Mouse (Mus musculus) myocyte (in vitro differentiated cells): ENCODE measurements around the gene Ift80. TPM values are rescaled to one million over a fixed set of nuclear protein-coding genes. Genes with fewer than 3 reads are reported as not detected.

Experiments used
- H3K27me3 ChIP-seq: one replicate; pipeline ENCODE4 v1.6.1; 2011; ENCODE audit not compliant: control insufficient read depth, insufficient read depth, insufficient read length
- H3K36me3 ChIP-seq: one replicate; pipeline ENCODE4 v1.6.1; 2011; ENCODE audit not compliant: control insufficient read depth, insufficient read depth
- H3K4me2 ChIP-seq: one replicate; pipeline ENCODE4 v1.6.1; 2011; ENCODE audit warnings: low read depth, control low read depth
- H3K4me3 ChIP-seq: one replicate; pipeline ENCODE4 v1.5.1; 2011; ENCODE audit warnings: mild to moderate bottlenecking, control low read depth, moderate library complexity
- H3K79me2 ChIP-seq: one replicate; pipeline ENCODE4 v1.6.1; 2011; ENCODE audit not compliant: control insufficient read depth, insufficient read depth
- H3ac ChIP-seq: one replicate; pipeline ENCODE4 v1.6.1; 2011; ENCODE audit not compliant: control insufficient read depth, insufficient read length
- CEBPB ChIP-seq: IDR thresholded peaks from 2 replicates; pipeline ENCODE4 v1.6.1; 2011; ENCODE audit warnings: mild to moderate bottlenecking, moderate library complexity; ENCODE audit not compliant: poor library complexity, insufficient read depth, severe bottlenecking
- E2F4 ChIP-seq: IDR thresholded peaks from one replicate; pipeline ENCODE4 v1.6.1; 2011; ENCODE audit warnings: mild to moderate bottlenecking, control low read depth, moderate library complexity; ENCODE audit not compliant: insufficient read depth
- MAX ChIP-seq: IDR thresholded peaks from one replicate; pipeline ENCODE4 v1.6.1; 2011; ENCODE audit warnings: low read depth, mild to moderate bottlenecking, control low read depth
- MYOD1 ChIP-seq, 3 experiments: IDR thresholded peaks; one replicate each; pipeline ENCODE4 v1.6.1; 2011; ENCODE audit warnings: control low read depth in 2 of 3, low read depth in 2 of 3, mild to moderate bottlenecking in 2 of 3, moderate library complexity in 1 of 3; ENCODE audit not compliant: insufficient read length in 2 of 3, control insufficient read depth in 1 of 3
- MYOG ChIP-seq, 3 experiments: IDR thresholded peaks; one replicate each; pipeline ENCODE4 v1.6.1; 2011; ENCODE audit warnings: control low read depth in 2 of 3, low read depth in 2 of 3, mild to moderate bottlenecking in 2 of 3; ENCODE audit not compliant: insufficient read length in 2 of 3, control insufficient read depth in 1 of 3, insufficient read depth in 1 of 3
- POLR2A ChIP-seq: IDR thresholded peaks from one replicate; pipeline ENCODE4 v1.6.1; 2011; ENCODE audit warnings: low read depth, mild to moderate bottlenecking, control low read depth, moderate library complexity; ENCODE audit not compliant: insufficient read length
- POLR2AphosphoS2 ChIP-seq: IDR thresholded peaks from one replicate; pipeline ENCODE4 v1.6.1; 2011; ENCODE audit warnings: low read depth, control low read depth; ENCODE audit not compliant: insufficient read length
- REST ChIP-seq: IDR thresholded peaks from one replicate; pipeline ENCODE4 v1.6.1; 2011; ENCODE audit warnings: mild to moderate bottlenecking, control low read depth, moderate library complexity; ENCODE audit not compliant: insufficient read depth, insufficient read length
- SRF ChIP-seq: IDR thresholded peaks from one replicate; pipeline ENCODE4 v1.6.1; 2011; ENCODE audit warnings: low read depth; ENCODE audit not compliant: control insufficient read depth, insufficient read length
- TCF12 ChIP-seq: IDR thresholded peaks from one replicate; pipeline ENCODE4 v1.6.1; 2011; ENCODE audit warnings: mild to moderate bottlenecking, control low read depth; ENCODE audit not compliant: poor library complexity, insufficient read depth, severe bottlenecking
- TCF3 ChIP-seq: IDR thresholded peaks from one replicate; pipeline ENCODE4 v1.6.1; 2011; ENCODE audit warnings: low read depth, control low read depth; ENCODE audit not compliant: insufficient read length
- USF1 ChIP-seq: IDR thresholded peaks from one replicate; pipeline ENCODE4 v1.6.1; 2011; ENCODE audit warnings: low read depth, mild to moderate bottlenecking, control low read depth, moderate library complexity
- polyA plus RNA-seq: library from polyadenylated mRNA; unstranded; fragments of >200 nt; fragmentation: generic; extraction: Trizol; gene quantifications from one replicate; pipeline ENCODE4 v1.2.1, GENCODE M21; 2012; ENCODE audit warnings: missing spikeins

The Ift80 gene
- polyA plus RNA-seq, 1 experiment: 3.5 TPM

- Histone ChIP-seq H3K4me3 (no peak overlapping the region), H3K4me2 (no peak overlapping the region), H3K79me2 (no peaks in the 10 kb centered on the region), H3K36me3 (peaks cover under 1% of the 10 kb centered on the region), H3ac (no peak overlapping the region), H3K27me3 (no peaks in the 10 kb centered on the region)
- TF ChIP-seq MYOD1 (IDR thresholded peaks at IDR 0.05; ENCODE audit: control insufficient read depth in 1 of 3, insufficient read length in 2 of 3, low read depth in 2 of 3) (no peak), SRF (no peak), MYOG (IDR thresholded peaks at IDR 0.05; ENCODE audit: control insufficient read depth in 1 of 3, insufficient read depth in 1 of 3, insufficient read length in 2 of 3, low read depth in 2 of 3) (no peak), POLR2AphosphoS2 (no peak), TCF12 (no peak), REST (no peak), POLR2A (no peak), CEBPB (no peak), E2F4 (no peak), TCF3 (no peak), MAX (no peak), USF1 (no peak)
Measured at GRCm38 (mm10) chr3:68967404-68967803, 37.0 kb downstream of the Ift80 start.

- Histone ChIP-seq H3ac (no peak overlapping the region), H3K36me3 (peaks cover 6% of the 10 kb centered on the region), H3K79me2 (no peaks in the 10 kb centered on the region), H3K27me3 (no peaks in the 10 kb centered on the region), H3K4me2 (no peak overlapping the region), H3K4me3 (no peak overlapping the region)
- TF ChIP-seq REST (no peak), SRF (no peak), TCF12 (no peak), POLR2A (no peak), MYOG (IDR thresholded peaks at IDR 0.05; ENCODE audit: control insufficient read depth in 1 of 3, insufficient read depth in 1 of 3, insufficient read length in 2 of 3, low read depth in 2 of 3) (no peak), E2F4 (no peak), USF1 (no peak), CEBPB (no peak), MYOD1 (IDR thresholded peaks at IDR 0.05; ENCODE audit: control insufficient read depth in 1 of 3, insufficient read length in 2 of 3, low read depth in 2 of 3) (no peak), TCF3 (no peak), POLR2AphosphoS2 (no peak), MAX (no peak)
Measured at GRCm38 (mm10) chr3:68966527-68967285, 37.7 kb downstream of the Ift80 start.

- no peaks in the 10 kb centered on the region for H3K79me2 ChIP-seq
- TF ChIP-seq USF1: no peak
- no peak for TF ChIP-seq POLR2AphosphoS2
- TF ChIP-seq MYOG (IDR thresholded peaks at IDR 0.05; ENCODE audit: control insufficient read depth in 1 of 3, insufficient read depth in 1 of 3, insufficient read length in 2 of 3, low read depth in 2 of 3): no peak
- TF ChIP-seq SRF: no peak
- TF ChIP-seq MAX: no peak
- no peaks in the 10 kb centered on the region for H3K27me3 ChIP-seq
- no peak overlapping the region for H3ac ChIP-seq
- H3K36me3 ChIP-seq: peaks cover 6% of the 10 kb centered on the region
- H3K4me3 ChIP-seq: no peak overlapping the region
- H3K4me2 ChIP-seq: no peak overlapping the region
Measured at GRCm38 (mm10) chr3:68964682-68965081, 39.7 kb downstream of the Ift80 start.

- H3K79me2 ChIP-seq: no peaks in the 10 kb centered on the region
- H3K4me2 ChIP-seq: no peak overlapping the region
- no peak overlapping the region for H3ac ChIP-seq
- TF ChIP-seq MYOD1 (IDR thresholded peaks at IDR 0.05; ENCODE audit: control insufficient read depth in 1 of 3, insufficient read length in 2 of 3, low read depth in 2 of 3): no peak
- no peaks in the 10 kb centered on the region for H3K27me3 ChIP-seq
- H3K36me3 ChIP-seq: peaks cover 6% of the 10 kb centered on the region
- H3K4me3 ChIP-seq: no peak overlapping the region
Measured at GRCm38 (mm10) chr3:68957413-68957812, 47.0 kb downstream of the Ift80 start.

GRCm38 (mm10) chr3:68956454-68956853, 47.9 kb downstream of the Ift80 start:
- H3ac ChIP-seq: no peak overlapping the region
- no peak overlapping the region for H3K4me2 ChIP-seq

More at GRCm38 (mm10) chr3:68956454-68956853, 47.9 kb downstream of the Ift80 start:
- Histone ChIP-seq H3K79me2 (no peaks in the 10 kb centered on the region), H3K4me3 (no peak overlapping the region), H3K36me3 (no peaks in the 10 kb centered on the region), H3K27me3 (no peaks in the 10 kb centered on the region)
- TF ChIP-seq SRF (no peak), TCF12 (no peak), CEBPB (no peak), MYOG (IDR thresholded peaks at IDR 0.05; ENCODE audit: control insufficient read depth in 1 of 3, insufficient read depth in 1 of 3, insufficient read length in 2 of 3, low read depth in 2 of 3) (no peak), POLR2AphosphoS2 (no peak), E2F4 (no peak), MYOD1 (IDR thresholded peaks at IDR 0.05; ENCODE audit: control insufficient read depth in 1 of 3, insufficient read length in 2 of 3, low read depth in 2 of 3) (no peak), USF1 (no peak), TCF3 (no peak)
